Mouse (Mus musculus) gastrocnemius, postnatal 4 days (tissue): ENCODE data around the gene Map3k19. TPM values are rescaled to one million over a fixed set of nuclear protein-coding genes. Genes with fewer than 3 reads are reported as not detected.

ENCODE experiments used
- DNase-seq, 2 experiments: peaks; one replicate each; pipeline ENCODE4 v3.0.0; 2021 to 2022; ENCODE audit warnings: low spot score in 2 of 2, mixed read lengths in 2 of 2
- long read RNA-seq, 2 experiments: library from polyadenylated mRNA; stranded (forward); transcript quantifications; one replicate each; pipeline ENCODE4 v2.0.0; 2021
- total RNA-seq, 2 experiments: library from RNA; stranded (reverse); gene quantifications; 2 replicates each; pipeline ENCODE4 v1.2.3; 2021

Gene Map3k19
- not detected for total RNA-seq
- long read RNA-seq, experiment 1 = 0 reads
- long read RNA-seq, experiment 2 = 0 reads

DNA sequence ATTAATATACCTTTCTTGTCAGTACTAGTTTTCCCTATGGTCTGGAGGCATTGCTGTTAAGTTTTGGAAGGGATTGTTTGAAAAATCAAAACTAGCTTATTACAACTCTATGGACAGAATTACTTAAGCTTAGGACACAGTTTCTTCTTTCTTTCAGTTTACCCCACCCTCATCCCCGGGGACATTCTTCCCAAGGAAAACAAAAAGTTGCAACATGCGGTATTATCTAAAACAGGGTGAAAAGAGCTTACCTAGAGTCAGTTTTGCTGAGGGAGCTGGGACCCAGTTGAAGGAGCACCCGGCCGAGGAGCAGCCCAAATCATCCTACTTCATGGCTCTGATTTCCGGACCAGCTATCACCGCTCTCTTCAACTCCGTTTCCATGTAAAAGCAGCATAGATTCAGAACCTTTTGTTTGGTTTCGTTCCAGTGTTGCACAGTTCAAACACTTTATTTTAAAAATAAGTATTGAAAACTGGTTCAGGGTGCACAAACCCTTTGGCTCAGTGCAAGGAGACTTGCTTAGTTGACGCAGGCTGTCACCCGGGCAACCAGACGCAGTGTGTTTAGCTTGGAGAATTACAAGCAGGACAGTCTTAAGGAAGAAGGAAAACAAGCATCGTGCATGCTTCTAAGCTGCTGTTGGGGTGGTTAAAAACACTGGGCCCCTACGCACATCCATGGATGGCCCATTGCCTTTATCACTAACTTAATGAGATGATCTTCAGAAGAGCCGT, at the start of gene Map3k19:
Gene Map3k19 (minus strand): TSS at position 546 of the 737 bp plus-strand sequence.
- DNase-seq = no peak

DNA sequence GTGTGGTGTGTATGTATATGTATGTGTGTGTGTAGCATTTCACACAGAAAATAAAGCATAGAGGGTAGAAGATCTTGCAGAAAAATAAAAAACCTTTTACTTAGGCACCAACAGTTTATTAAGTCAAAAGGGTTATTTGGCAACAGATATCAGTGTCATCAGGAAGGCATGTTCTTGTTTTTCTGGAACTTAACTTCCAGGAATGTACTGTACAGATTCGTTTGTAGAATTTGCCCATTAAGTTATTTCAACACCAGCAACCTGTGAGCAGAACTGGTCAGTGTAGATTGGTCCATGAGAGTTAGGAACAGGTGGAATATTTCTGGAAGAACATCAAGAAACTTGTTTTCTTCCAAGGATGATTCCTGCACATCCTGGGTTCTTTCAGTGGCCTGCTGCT, 44.6 kb upstream of the Map3k19 start:
- DNase-seq = no peak

DNA sequence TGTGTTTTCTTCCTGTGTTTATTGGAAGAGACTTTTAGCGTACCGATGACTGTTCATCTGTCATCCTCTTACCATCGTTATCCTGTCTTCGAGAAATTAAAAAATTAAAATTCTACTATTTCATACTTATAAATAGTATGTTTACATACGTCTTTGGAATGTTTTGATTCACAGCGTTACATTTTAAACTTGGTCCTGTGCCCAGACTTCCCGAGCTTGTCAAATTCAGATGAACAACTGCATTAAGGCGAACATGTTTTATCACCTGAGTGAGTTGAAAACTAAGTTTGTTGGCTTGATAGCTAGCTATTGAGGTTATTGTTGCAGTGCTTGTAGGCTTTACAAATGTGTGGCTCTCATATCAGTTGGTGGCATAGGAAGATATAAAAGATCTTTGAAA, 14.4 kb upstream of the Map3k19 start:
- DNase-seq = no peak

GRCm38 (mm10) chr1:127868300-127869261, 13.8 kb upstream of the Map3k19 start, which contains the start of gene Rab3gap1:
Gene Rab3gap1, plus strand, starts transcription at chr1:127868773.
- peak; percentile 78 to 87 for DNase-seq

GRCm38 (mm10) chr1:127863806-127864205, 9.0 kb upstream of the Map3k19 start:
- DNase-seq = no peak

GRCm38 (mm10) chr1:127861900-127862299, 7.1 kb upstream of the Map3k19 start:
- DNase-seq = no peak

- DNase-seq = no peak
Observed at GRCm38 (mm10) chr1:127860492-127860891, 5.7 kb upstream of the Map3k19 start.

DNA sequence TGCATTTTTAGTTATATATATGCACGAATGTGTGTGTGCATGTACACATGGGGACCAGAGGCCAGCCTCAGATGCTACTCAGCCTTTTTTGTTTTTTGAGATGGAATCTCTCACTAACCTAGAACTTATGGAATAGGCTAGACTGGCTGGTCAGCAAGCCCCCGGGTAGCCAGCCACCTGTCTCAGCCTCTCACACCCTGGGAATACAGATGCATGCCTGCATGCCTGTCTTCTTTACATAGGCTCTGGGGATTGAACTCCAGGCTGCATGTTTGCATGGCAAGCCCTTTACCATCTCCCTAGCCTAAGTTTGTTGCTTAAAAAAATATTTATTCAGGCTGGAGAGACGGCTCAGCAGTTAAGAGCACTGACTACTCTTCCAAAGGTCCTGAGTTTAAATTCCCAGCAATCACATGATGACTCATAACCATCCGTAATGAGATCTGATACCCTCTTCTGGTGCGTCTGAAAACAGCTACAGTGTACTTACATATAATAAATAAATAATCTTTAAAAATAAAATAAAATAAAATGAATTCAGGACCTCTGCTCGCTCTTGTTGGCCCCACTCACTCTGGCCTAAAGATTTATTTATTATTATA, 5.1 kb upstream of the Map3k19 start:
- DNase-seq = no peak

DNA sequence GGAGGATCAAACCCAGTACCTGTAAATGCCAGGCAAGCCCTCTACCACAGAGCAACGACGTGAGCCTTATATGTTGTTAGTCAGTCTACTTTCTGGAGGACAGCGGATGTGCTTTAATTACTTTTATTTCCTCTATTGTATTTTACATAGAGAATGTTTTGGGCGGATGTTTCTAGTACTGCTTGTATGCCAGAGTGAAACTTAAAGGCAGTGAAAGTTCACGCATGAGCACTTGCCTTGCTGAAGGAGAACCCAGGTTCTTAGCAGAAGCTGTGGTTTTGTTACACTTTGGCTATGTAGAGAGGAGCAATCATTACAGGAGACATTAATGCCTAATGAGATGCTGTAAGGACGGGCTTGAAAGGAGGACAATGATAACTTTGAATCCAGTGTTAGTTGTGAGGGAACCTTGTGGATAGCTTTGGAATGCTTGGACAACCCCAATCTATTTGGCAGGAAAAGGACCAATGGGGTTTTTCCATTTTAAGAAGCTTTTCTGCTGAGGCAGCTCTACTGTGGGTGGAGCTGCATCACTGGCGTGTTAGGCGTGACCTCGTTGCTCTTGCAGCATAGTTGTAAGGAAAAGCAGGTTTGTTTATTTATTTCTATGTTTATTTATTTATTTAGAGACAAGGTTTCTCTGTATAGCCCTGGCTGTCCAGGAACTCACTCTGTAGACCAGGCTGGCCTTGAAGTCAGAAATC, 4.3 kb upstream of the Map3k19 start:
- DNase-seq = no peak

- DNase-seq = no peak
Observed at GRCm38 (mm10) chr1:127850075-127850610, 4.7 kb downstream of the Map3k19 start.

GRCm38 (mm10) chr1:127845472-127845871, 9.4 kb downstream of the Map3k19 start:
- DNase-seq = no peak

DNA sequence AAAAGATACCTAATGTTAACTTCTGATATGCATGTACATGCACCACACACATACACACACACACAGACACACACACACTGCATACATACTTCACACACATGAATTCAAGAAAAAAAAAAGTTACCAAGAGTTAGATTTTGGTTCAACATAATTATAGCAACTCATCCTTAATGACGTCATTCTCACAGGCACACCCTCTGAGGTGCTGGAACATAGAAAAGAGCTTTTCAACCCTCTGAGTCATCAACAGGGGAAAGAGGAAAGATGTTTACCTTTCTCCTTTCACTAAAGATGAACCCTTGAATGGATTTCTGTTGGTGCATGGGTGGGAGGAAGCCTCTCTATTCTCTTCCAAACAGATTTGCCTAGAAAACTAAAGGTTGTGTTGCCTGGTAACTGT, 16.2 kb downstream of the Map3k19 start:
- DNase-seq = no peak

- no peak for DNase-seq
Observed at GRCm38 (mm10) chr1:127836619-127837018, 18.2 kb downstream of the Map3k19 start.

DNA sequence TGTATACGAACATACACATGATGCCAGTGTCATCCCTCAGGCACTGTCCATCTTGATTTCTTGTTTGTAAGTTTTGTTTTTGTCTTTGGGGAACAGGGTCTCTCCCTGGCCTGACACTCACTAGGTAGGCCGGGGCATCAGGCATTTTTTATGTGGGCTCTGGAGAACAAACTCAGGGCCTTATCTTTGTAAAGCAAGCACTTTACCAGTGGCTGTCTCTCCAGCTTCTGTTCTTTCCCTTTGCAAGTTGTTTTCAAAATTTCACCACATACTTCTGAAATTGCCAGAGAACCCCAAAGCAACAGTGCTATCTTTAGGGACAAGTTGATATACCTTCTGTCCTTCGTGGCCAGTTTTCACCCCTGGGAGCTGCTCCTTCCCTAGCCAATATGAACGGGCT, 20.6 kb downstream of the Map3k19 start:
- DNase-seq = no peak

DNA sequence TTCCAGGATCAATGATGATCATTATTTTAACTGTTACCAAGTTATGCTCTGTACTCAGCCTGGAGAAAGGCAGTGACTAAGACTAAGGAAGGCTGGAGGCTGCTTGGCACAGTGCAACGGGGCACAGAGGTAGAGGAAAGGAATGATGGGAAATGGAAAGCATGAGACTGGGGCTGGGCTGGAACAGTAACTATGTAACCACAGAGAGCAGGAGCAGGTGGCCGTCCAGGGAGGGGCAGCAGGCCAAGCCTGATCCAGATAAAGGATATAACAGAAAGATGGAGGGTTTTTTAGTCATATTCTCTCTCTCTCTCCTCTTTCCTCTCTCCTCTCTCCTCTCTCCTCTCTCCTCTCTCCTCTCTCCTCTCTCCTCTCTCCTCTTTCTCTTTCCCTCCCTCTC, 21.1 kb downstream of the Map3k19 start:
- DNase-seq = no peak

DNA sequence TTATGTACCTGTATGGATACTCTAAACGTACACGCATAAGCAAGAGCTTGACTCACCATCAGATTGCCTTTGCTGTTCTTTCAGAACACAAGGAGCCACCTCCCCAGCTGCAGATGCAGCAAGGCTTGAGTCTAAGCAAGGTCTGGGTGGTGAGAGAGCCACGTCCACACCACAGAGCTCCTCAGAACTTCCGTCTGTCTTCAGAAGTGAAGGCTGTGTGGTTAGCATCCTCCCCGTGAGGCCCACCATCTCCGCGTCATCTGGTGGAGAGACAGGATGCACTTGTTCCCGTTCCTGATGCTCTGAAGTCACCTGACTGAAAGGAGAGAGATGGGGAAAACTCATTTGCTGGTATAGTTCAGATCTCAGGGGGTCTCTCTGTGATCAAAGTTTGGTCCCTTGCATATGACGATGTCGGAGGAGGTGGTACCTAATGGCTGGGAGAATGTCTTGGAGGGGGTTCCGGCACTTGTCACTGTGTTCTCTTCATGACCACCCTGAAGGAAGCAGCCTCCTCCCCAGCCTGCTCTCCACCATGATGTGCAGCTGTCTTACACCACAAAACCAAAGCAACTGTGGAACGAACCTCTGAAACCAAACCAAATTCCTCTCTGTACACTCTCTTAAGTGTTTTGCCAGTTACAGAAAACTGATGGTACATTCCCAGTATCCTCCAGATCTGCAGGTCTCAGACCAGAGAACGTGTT, 24.5 kb downstream of the Map3k19 start:
- DNase-seq = no peak

GRCm38 (mm10) chr1:127827325-127827724, 27.5 kb downstream of the Map3k19 start:
- DNase-seq = no peak

DNA sequence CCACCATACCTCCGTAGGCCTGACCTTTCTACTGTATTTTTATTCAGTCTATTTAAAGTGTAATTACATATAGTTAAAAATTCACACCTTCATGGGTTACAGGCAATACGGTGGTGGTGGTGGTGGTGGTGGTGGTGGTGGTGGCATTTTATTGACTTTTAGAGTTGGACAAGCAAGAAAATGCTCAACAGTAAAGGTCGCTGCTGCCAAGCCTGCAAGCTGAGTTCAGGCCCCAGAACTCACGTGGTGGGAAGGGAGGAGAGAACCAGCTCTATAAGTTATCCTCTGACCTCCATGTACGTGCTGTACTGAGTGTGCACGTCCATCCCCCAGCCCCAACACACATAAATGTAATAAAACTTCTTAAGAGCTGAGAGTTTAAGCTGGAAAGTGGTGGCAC, 38.5 kb downstream of the Map3k19 start:
- DNase-seq = no peak

DNA sequence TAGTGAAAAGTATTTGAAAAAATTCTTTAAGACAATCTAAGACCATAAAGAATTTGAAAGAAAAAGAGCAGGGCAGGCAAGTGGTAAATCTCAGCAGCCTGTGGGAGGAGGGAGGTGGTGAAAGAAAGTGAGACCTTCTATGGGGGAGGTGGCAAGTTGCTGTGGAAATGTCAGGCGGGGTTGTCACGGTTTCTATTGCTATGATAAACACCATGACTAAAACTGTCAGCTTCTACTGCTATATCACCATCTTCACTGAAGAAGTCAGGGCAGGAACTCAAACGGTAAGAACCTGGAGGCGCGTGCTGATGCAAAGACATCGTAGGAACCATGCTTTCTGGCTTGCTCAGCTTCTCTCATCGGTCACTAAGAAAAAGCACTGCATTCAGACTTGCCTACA, 41.9 kb downstream of the Map3k19 start:
- no peak for DNase-seq

- DNase-seq = no peak
Observed at GRCm38 (mm10) chr1:127808671-127809070, 46.2 kb downstream of the Map3k19 start.
